Mouse (Mus musculus) c-Kit-positive CD71-negative TER-119-negative erythroid progenitor cells, embryonic 14.5 days (primary cell): ENCODE measurements around the gene Tmem38b.

ENCODE experiments used
- DNase-seq: peaks from one replicate; pipeline ENCODE4 v3.0.0-alpha.2; 2013; ENCODE audit warnings: low read depth

The Tmem38b gene

DNA sequence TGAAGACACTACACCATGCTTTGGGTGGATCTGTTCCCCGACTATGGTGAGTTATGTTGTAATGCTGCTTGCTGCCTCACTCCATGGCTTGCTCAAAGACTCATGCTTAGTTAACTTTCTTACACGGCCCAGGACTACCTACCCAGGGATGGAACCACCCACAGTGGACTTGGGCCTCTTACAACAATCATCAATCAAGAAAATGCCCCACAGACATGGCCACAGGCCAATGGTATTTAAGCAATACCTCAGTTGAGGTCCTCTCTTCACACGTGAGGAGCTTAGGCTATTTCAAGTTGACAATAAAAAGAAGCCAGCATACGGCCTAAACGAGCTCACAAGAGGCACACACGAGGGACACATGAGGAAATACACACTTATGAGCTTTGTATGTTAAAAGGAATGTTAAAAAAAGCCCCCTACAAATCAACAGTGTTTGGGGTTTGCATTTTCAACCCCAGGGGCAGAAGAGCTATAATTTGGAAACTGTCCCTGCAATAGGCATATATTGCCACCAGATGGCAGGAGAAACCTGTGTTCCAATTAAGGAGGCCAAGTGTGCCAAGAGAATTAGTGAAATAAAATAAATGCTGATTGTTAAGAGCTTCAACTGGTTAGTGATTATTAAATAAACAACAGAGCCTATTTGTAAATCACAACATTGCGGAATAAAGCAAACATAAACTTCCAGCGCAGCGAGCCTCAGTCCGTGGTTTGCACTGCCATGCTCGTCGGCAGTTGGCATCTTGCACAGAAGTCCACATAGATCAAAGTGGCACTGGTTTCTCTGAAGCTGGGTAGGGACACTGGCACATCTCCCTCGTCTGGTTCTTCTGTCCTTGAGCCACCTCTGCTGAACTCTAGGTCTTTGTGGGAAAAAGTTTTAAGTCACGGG lies 58.8 kb downstream of the Tmem38b start:
- peak; percentile 17 for DNase-seq

- DNase-seq, result no peak
These were observed 60.7 kb downstream of the Tmem38b start for GRCm38 (mm10) chr4:53886342-53887088.

GRCm38 (mm10) chr4:53895335-53895734 lies 69.5 kb downstream of the Tmem38b start:
- DNase-seq, result no peak

GRCm38 (mm10) chr4:53896150-53896833 lies 70.4 kb downstream of the Tmem38b start:
- no peak for DNase-seq

GRCm38 (mm10) chr4:53900386-53900971 lies 74.6 kb downstream of the Tmem38b start:
- no peak for DNase-seq

GRCm38 (mm10) chr4:53904335-53904734 lies 78.5 kb downstream of the Tmem38b start:
- no peak for DNase-seq

GRCm38 (mm10) chr4:53905537-53905936 lies 79.7 kb downstream of the Tmem38b start:
- no peak for DNase-seq

- DNase-seq, result no peak
These were observed 81.2 kb downstream of the Tmem38b start for GRCm38 (mm10) chr4:53907071-53907470.
